Mouse (Mus musculus) lung, postnatal 25 days (tissue): ENCODE data around the gene Krba1.

Source experiments
- DNase-seq: peaks from one replicate; pipeline ENCODE4 v3.0.0; 2022; ENCODE audit warnings: low spot score

Gene Krba1

GRCm38 (mm10) chr6:48448527-48448926 is 53.1 kb downstream of the Krba1 start:
- DNase-seq = no peak

- DNase-seq = no peak
Measured at GRCm38 (mm10) chr6:48452151-48452550, 56.8 kb downstream of the Krba1 start.

GRCm38 (mm10) chr6:48452771-48453170 is 57.4 kb downstream of the Krba1 start:
- DNase-seq = no peak

- no peak for DNase-seq
Measured at GRCm38 (mm10) chr6:48464966-48465679, 69.7 kb downstream of the Krba1 start.

- no peak for DNase-seq
Measured at GRCm38 (mm10) chr6:48466715-48467114, 71.3 kb downstream of the Krba1 start.

GRCm38 (mm10) chr6:48467490-48467889 is 72.1 kb downstream of the Krba1 start:
- DNase-seq = no peak
